Mouse (Mus musculus) G1E (cell line): ENCODE data around the gene Emp2. TPM values are rescaled to one million over a fixed set of nuclear protein-coding genes. Genes with fewer than 3 reads are reported as not detected.
"Not testable (repeated sequence)": the region's sequence is repeated elsewhere in the genome, so short reads cannot be mapped to it uniquely, and the experiment has no call there.

ENCODE experiments used
- ATAC-seq: 2 replicates; pipeline ENCODE4 v1.8.0; 2016; ENCODE audit warnings: mild to moderate bottlenecking; ENCODE audit not compliant: insufficient number of reproducible peaks, poor library complexity, low FRiP score, severe bottlenecking; ENCODE audit errors: extremely low read depth
- DNase-seq: peaks from one replicate; pipeline ENCODE4 v3.0.0; 2012; ENCODE audit warnings: low spot score
- H3K27me3 ChIP-seq: 2 replicates; pipeline ENCODE4 v1.6.1; 2012; ENCODE audit warnings: mild to moderate bottlenecking, low read length, inconsistent platforms; ENCODE audit not compliant: insufficient read depth
- H3K36me3 ChIP-seq: replicated peaks from 2 replicates; pipeline ENCODE3; 2012; ENCODE audit warnings: mild to moderate bottlenecking, inconsistent platforms
- H3K4me1 ChIP-seq: 2 replicates; pipeline ENCODE4 v1.6.1; 2012; ENCODE audit warnings: low read depth, low read length, inconsistent platforms, mixed read lengths; ENCODE audit not compliant: insufficient read depth
- H3K4me3 ChIP-seq: 2 replicates; pipeline ENCODE4 v1.5.1; 2012; ENCODE audit warnings: low read depth, mild to moderate bottlenecking, inconsistent platforms, low read length, moderate library complexity, mixed read lengths
- H3K9me3 ChIP-seq: replicated peaks from 2 replicates; pipeline ENCODE4 v1.6.1; 2012; ENCODE audit warnings: inconsistent platforms
- CTCF ChIP-seq: IDR thresholded peaks from 2 replicates; pipeline ENCODE4 v1.5.1; 2012; ENCODE audit warnings: low read depth, low read length, inconsistent platforms, mixed read lengths
- GATA1 ChIP-seq: IDR thresholded peaks from 2 replicates; pipeline ENCODE4 v1.6.1; 2012; ENCODE audit warnings: borderline replicate concordance, low read length, inconsistent platforms, mixed read lengths
- GATA2 ChIP-seq: IDR thresholded peaks from 2 replicates; pipeline ENCODE4 v1.6.1; 2012; ENCODE audit warnings: low read depth, low read length, inconsistent platforms, borderline replicate concordance
- POLR2AphosphoS5 ChIP-seq: IDR thresholded peaks from 2 replicates; pipeline ENCODE4 v1.6.1; 2012; ENCODE audit warnings: low read depth, low read length, inconsistent platforms; ENCODE audit not compliant: insufficient replicate concordance
- TAL1 ChIP-seq: conservative IDR thresholded peaks from 2 replicates; pipeline ENCODE4 v1.6.1; 2012; ENCODE audit warnings: low read depth, low read length, inconsistent platforms, mixed read lengths
- polyA plus RNA-seq: library from polyadenylated mRNA; stranded (reverse); fragments of >175 nt; gene quantifications from 2 replicates; pipeline ENCODE4 v1.2.3, GENCODE M21; 2012
- total RNA-seq, 2 experiments: library from RNA; stranded (forward) in 1 of 2; stranded (reverse) in 1 of 2; fragments of 200-1000 nt in 1 of 2; fragments of >200 nt in 1 of 2; fragmentation: Nextera tagmentation in 1 of 2; gene quantifications; 2 replicates each; pipeline ENCODE4 v1.2.3; 2014 to 2017

Emp2 gene
- total and polyA plus RNA-seq, 3 experiments, result 0.11 TPM; not detected in 2

- Histone ChIP-seq H3K4me1 (no peaks in the 10 kb centered on the region), H3K4me3 (no peak overlapping the region), H3K9me3 (no peaks in the 10 kb centered on the region), H3K36me3 (no peaks in the 10 kb centered on the region), H3K27me3 (no peaks in the 10 kb centered on the region; the same call in none of the 2 replicates)
- no peak for ATAC-seq
- peak; percentile 27 for DNase-seq
- peak; percentile 37; the same call in 1 of the 2 replicates for TF ChIP-seq CTCF
- TF ChIP-seq POLR2AphosphoS5, result no peak
Measured at GRCm38 (mm10) chr16:10280286-10280951, 33.3 kb downstream of the Emp2 start.

GRCm38 (mm10) chr16:10276778-10277177, 37.0 kb downstream of the Emp2 start:
- ATAC-seq, H3K9me3 ChIP-seq, H3K4me1 ChIP-seq, DNase-seq, H3K4me3 ChIP-seq, H3K36me3 ChIP-seq, H3K27me3 ChIP-seq: not testable (repeated sequence)

DNA sequence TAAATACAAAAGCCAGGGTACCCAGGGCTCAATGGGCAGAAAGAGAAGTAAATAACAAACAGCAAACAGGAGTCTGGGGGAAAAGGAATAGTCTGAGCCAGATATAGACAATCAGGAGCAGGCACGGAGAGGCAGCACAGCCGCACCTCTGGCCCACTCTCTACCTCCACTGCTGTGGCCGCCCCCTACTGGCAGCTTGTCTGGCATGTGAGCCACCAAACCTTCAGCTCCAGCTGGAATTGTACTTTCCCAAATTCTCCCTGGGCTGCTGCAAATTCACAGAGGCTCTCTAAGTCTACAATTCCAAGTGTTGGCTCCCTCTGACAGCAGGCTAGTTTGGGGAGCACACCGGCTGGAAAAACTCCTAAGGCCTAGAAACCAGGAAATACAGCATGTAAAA, 39.3 kb downstream of the Emp2 start:
- Histone ChIP-seq H3K4me1 (no peaks in the 10 kb centered on the region), H3K27me3 (peaks cover 3% of the 10 kb centered on the region; the same call in 1 of the 2 replicates), H3K36me3 (no peaks in the 10 kb centered on the region), H3K9me3 (no peaks in the 10 kb centered on the region), H3K4me3 (no peak overlapping the region)
- DNase-seq (peak; percentile 7), ATAC-seq (no peak)
- no peak for TF ChIP-seq TAL1
- no peak for TF ChIP-seq GATA2
- no peak for TF ChIP-seq POLR2AphosphoS5
- no peak for TF ChIP-seq GATA1
- no peak for TF ChIP-seq CTCF

- ATAC-seq, result no peak
- Histone ChIP-seq H3K27me3 (peaks cover 6% of the 10 kb centered on the region; the same call in 1 of the 2 replicates), H3K9me3 (no peaks in the 10 kb centered on the region), H3K4me3 (no peak overlapping the region), H3K4me1 (no peaks in the 10 kb centered on the region), H3K36me3 (no peaks in the 10 kb centered on the region)
- peak; percentile 19; the same call in 1 of the 2 replicates for TF ChIP-seq CTCF
- no peak for TF ChIP-seq TAL1
- DNase-seq, result peak; percentile 28
Measured at GRCm38 (mm10) chr16:10272256-10272655, 41.5 kb downstream of the Emp2 start.

- no peak for DNase-seq
- H3K27me3 ChIP-seq, result no peaks in the 10 kb centered on the region
- H3K36me3 ChIP-seq, result no peaks in the 10 kb centered on the region
- no peaks in the 10 kb centered on the region for H3K9me3 ChIP-seq
- no peak overlapping the region for H3K4me3 ChIP-seq
- ATAC-seq, result no peak
- no peaks in the 10 kb centered on the region for H3K4me1 ChIP-seq
- TF ChIP-seq POLR2AphosphoS5 (no peak), GATA1 (no peak), GATA2 (no peak), TAL1 (no peak), CTCF (no peak)
Measured at GRCm38 (mm10) chr16:10253993-10254392, 59.8 kb downstream of the Emp2 start.

DNA sequence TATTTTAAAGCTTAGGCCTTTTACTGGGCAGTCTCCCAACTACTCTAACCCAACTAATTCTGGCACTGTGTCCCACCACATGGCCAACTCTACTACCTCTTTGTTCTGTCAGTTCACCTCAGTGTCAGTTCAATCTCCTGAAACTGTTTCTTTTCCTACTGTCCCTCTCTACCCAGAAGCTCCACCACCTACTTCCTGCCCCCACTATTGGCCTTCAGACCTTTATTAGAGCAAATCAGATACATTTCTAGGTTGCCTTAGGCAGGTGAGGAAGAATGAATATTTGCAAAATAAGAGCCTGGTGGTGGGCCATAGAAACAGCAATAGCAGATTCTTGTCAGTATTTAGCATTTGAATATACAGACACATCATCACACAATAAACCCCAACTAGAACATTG, 77.2 kb downstream of the Emp2 start:
- Histone ChIP-seq H3K4me1 (no peaks in the 10 kb centered on the region), H3K9me3 (no peaks in the 10 kb centered on the region), H3K27me3 (no peaks in the 10 kb centered on the region), H3K36me3 (no peaks in the 10 kb centered on the region), H3K4me3 (no peak overlapping the region)
- no peak for ATAC-seq
- DNase-seq, result no peak
- TF ChIP-seq TAL1 (no peak), CTCF (no peak), POLR2AphosphoS5 (no peak), GATA1 (no peak), GATA2 (no peak)

Other genes with a start within 250 kb of the Emp2 start
- not detected in 2 replicates for gene Rpl39l, start 143.7 kb downstream of the Emp2 start, total RNA-seq (2014; fragmentation: Nextera tagmentation)
- gene Rpl39l, start 143.7 kb downstream of the Emp2 start, total RNA-seq (2017), result 0.49 TPM in 1 of 2 replicates, not detected in the other
- gene Rpl39l, start 143.7 kb downstream of the Emp2 start, polyA plus RNA-seq, result not detected in 2 replicates
- gene Atf7ip2, start 121.3 kb downstream of the Emp2 start, total RNA-seq (2014; fragmentation: Nextera tagmentation), result not detected in 2 replicates
- 0.06 TPM in 1 of 2 replicates, not detected in the other for gene Atf7ip2, start 121.3 kb downstream of the Emp2 start, total RNA-seq (2017)
- gene Atf7ip2, start 121.3 kb downstream of the Emp2 start, polyA plus RNA-seq, result not detected in 2 replicates
- gene Tekt5, start 81.5 kb upstream of the Emp2 start, total RNA-seq (2014; fragmentation: Nextera tagmentation), result 0.68 and 0.90 TPM in 2 replicates
- gene Tekt5, start 81.5 kb upstream of the Emp2 start, total RNA-seq (2017), result 0.35 and 0.71 TPM in 2 replicates
- 0.08 and 0.19 TPM in 2 replicates for gene Tekt5, start 81.5 kb upstream of the Emp2 start, polyA plus RNA-seq
- 30.8 and 39.7 TPM in 2 replicates for gene Nubp1, start 98.0 kb upstream of the Emp2 start, total RNA-seq (2014; fragmentation: Nextera tagmentation)
- 68.3 and 91.5 TPM in 2 replicates for gene Nubp1, start 98.0 kb upstream of the Emp2 start, total RNA-seq (2017)
- 64.1 and 64.2 TPM in 2 replicates for gene Nubp1, start 98.0 kb upstream of the Emp2 start, polyA plus RNA-seq
- not detected in 2 replicates for gene Tvp23a, start 133.4 kb upstream of the Emp2 start, total RNA-seq (2014; fragmentation: Nextera tagmentation)
- gene Tvp23a, start 133.4 kb upstream of the Emp2 start, total RNA-seq (2017), result 0.11 and 0.12 TPM in 2 replicates
- gene Tvp23a, start 133.4 kb upstream of the Emp2 start, polyA plus RNA-seq, result not detected in 2 replicates
- not detected in 2 replicates for gene Ciita, start 166.1 kb upstream of the Emp2 start, total RNA-seq (2014; fragmentation: Nextera tagmentation)
- 0.06 and 0.11 TPM in 2 replicates for gene Ciita, start 166.1 kb upstream of the Emp2 start, total RNA-seq (2017)
- gene Ciita, start 166.1 kb upstream of the Emp2 start, polyA plus RNA-seq, result not detected in 2 replicates
- 7.1 and 12.1 TPM in 2 replicates for gene Dexi, start 229.1 kb upstream of the Emp2 start, total RNA-seq (2014; fragmentation: Nextera tagmentation)
- 5.0 and 7.5 TPM in 2 replicates for gene Dexi, start 229.1 kb upstream of the Emp2 start, total RNA-seq (2017)
- 20.2 and 23.2 TPM in 2 replicates for gene Dexi, start 229.1 kb upstream of the Emp2 start, polyA plus RNA-seq
- 47.7 and 47.9 TPM in 2 replicates for gene Clec16a, start 231.4 kb upstream of the Emp2 start, total RNA-seq (2014; fragmentation: Nextera tagmentation)
- 11.9 and 12.6 TPM in 2 replicates for gene Clec16a, start 231.4 kb upstream of the Emp2 start, total RNA-seq (2017)
- gene Clec16a, start 231.4 kb upstream of the Emp2 start, polyA plus RNA-seq, result 15.4 and 18.1 TPM in 2 replicates